34 mouse cellular contexts compared by ENCODE assay signal in the genomic region with DNA sequence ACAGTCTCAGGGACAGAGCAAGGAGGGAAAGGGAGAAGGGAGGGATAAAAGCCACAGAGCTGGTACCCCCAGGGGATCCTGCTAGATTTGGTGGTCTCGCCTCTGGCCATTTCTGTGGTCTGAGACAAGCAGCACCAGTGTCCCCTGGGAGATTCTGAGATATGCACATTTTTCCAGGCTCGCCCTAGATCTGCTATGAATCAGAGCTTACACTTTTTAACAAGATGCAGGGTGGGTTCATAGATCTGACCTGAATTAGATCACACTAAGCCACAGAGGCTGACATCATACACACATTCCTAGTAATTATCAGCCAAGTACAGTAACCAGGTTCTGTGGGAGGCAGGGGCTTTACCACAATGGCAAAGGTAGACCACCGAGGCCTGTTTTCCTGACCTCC. TPM values are rescaled to one million over a fixed set of nuclear protein-coding genes. Genes with fewer than 3 reads are reported as not detected.
DNase-seq lines count a peak whose midpoint lies in the region; ATAC-seq and TF ChIP-seq lines count a peak whose summit lies in the region.
"Had no signal": no experiment of that assay in that cellular context is flagged by ENCODE, and none has a peak within 500 bp of the region (broad histone marks: within the 10 kb centered on the region; RNA-seq: fewer than 3 reads in every experiment).

No protein-coding gene starts in this region.

- no peak for TF ChIP-seq CTCF in thymus, adult 2 months (IDR thresholded peaks at IDR 0.05; ENCODE audit: borderline replicate concordance, control insufficient read depth, extremely low read depth, insufficient read depth, low read length, poor library complexity)

- intact Hi-C loops in heart, postnatal 10 days (cut with DNase I), result no loop called here

- no peak for ATAC-seq in embryonic facial prominence, embryonic 11.5 days (replicated peaks; ENCODE audit: insufficient number of reproducible peaks, low FRiP score, low TSS enrichment, low read depth)
- ATAC-seq in midbrain, embryonic 14.5 days (ENCODE audit: low FRiP score, low TSS enrichment), result no peak
- ATAC-seq in midbrain, embryonic 11.5 days (ENCODE audit: low FRiP score), result no peak
- ATAC-seq in embryonic facial prominence, embryonic 13.5 days (ENCODE audit: insufficient number of reproducible peaks, insufficient read depth, low FRiP score, low TSS enrichment, low read depth), result no peak
- ATAC-seq: activated CD4-positive, CD25-positive, alpha-beta regulatory T cell, adult 4 months; CD4-positive, CD25-positive, alpha-beta regulatory T cell, adult 4 months; forebrain, embryonic 14.5 days; hindbrain, embryonic 16.5 days; intestine, embryonic 16.5 days had no signal

- no peak overlapping the region for H3K27ac ChIP-seq in embryonic facial prominence, embryonic 11.5 days (replicated peaks; ENCODE audit: low read depth, low read length)
- no peak overlapping the region; the same call in 1 of the 2 replicates for H3K27ac ChIP-seq in embryonic facial prominence, embryonic 10.5 days (replicated peaks)
- H3K27ac ChIP-seq in midbrain, embryonic 14.5 days (replicated peaks; ENCODE audit: low read depth, low read length), result no peak overlapping the region; the same call in 1 of the 2 replicates
- H3K27ac ChIP-seq in midbrain, embryonic 11.5 days (ENCODE audit: low read depth, low read length), result no peak overlapping the region
- H3K27ac ChIP-seq in embryonic facial prominence, embryonic 13.5 days, result peak overlapping the region; percentile 81
- no peak overlapping the region for H3K27ac ChIP-seq in thymus, adult 2 months (ENCODE audit: control insufficient read depth, insufficient read depth, low read length)
- H3K27ac ChIP-seq: heart, embryonic 10.5 days; kidney, embryonic 15.5 days; liver, embryonic 14.5 days had no signal

- no peak overlapping the region for H3K9ac ChIP-seq in embryonic facial prominence, embryonic 11.5 days (replicated peaks; ENCODE audit: low read length)
- no peak overlapping the region for H3K9ac ChIP-seq in midbrain, embryonic 14.5 days (replicated peaks; ENCODE audit: low read length)
- no peak overlapping the region for H3K9ac ChIP-seq in midbrain, embryonic 11.5 days (ENCODE audit: low read length)
- no peak overlapping the region for H3K9ac ChIP-seq in embryonic facial prominence, embryonic 13.5 days
- H3K9ac ChIP-seq: kidney, embryonic 15.5 days; liver, embryonic 14.5 days; lung, embryonic 14.5 days had no signal

- no peaks in the 10 kb centered on the region for H3K9me3 ChIP-seq in embryonic facial prominence, embryonic 11.5 days (replicated peaks; ENCODE audit: control insufficient read depth, low read length)
- H3K9me3 ChIP-seq in embryonic facial prominence, embryonic 10.5 days, result no peaks in the 10 kb centered on the region
- no peaks in the 10 kb centered on the region for H3K9me3 ChIP-seq in midbrain, embryonic 14.5 days (ENCODE audit: control insufficient read depth, low read length)
- H3K9me3 ChIP-seq in midbrain, embryonic 11.5 days (ENCODE audit: control insufficient read depth, low read length), result no peaks in the 10 kb centered on the region
- no peaks in the 10 kb centered on the region for H3K9me3 ChIP-seq in embryonic facial prominence, embryonic 13.5 days
- H3K9me3 ChIP-seq: heart, embryonic 10.5 days; kidney, embryonic 15.5 days had no signal

- 67% methylated on average over 3 of the region's 3 CpGs for WGBS in embryonic facial prominence, embryonic 11.5 days
- 76% methylated on average over 3 of the region's 3 CpGs for WGBS in embryonic facial prominence, embryonic 10.5 days
- 81% methylated on average over 3 of the region's 3 CpGs for WGBS in midbrain, embryonic 14.5 days
- WGBS in midbrain, embryonic 11.5 days, result 80% methylated on average over 3 of the region's 3 CpGs
- WGBS in embryonic facial prominence, embryonic 13.5 days, result 40% methylated on average over 3 of the region's 3 CpGs
- WGBS in thymus, adult 2 months, result 94% methylated on average over 3 of the region's 3 CpGs

- no peaks in the 10 kb centered on the region for H3K36me3 ChIP-seq in embryonic facial prominence, embryonic 11.5 days (replicated peaks; ENCODE audit: control insufficient read depth, insufficient read depth, low read depth, low read length)
- peaks cover 15% of the 10 kb centered on the region; the same call in 1 of the 2 replicates for H3K36me3 ChIP-seq in embryonic facial prominence, embryonic 10.5 days (replicated peaks)
- H3K36me3 ChIP-seq in midbrain, embryonic 14.5 days (ENCODE audit: control insufficient read depth, insufficient read depth, low read length), result peaks cover 14% of the 10 kb centered on the region; the same call in 1 of the 2 replicates
- no peaks in the 10 kb centered on the region for H3K36me3 ChIP-seq in midbrain, embryonic 11.5 days (ENCODE audit: control insufficient read depth, insufficient read depth, low read length)
- H3K36me3 ChIP-seq in embryonic facial prominence, embryonic 13.5 days, result peaks cover 26% of the 10 kb centered on the region; the same call in 1 of the 2 replicates
- peaks cover 98% of the 10 kb centered on the region for H3K36me3 ChIP-seq in thymus, adult 2 months (ENCODE audit: control insufficient read depth, insufficient read depth, low read length)

- no peak overlapping the region for H3K4me3 ChIP-seq in embryonic facial prominence, embryonic 11.5 days (ENCODE audit: low read depth, low read length)
- H3K4me3 ChIP-seq in embryonic facial prominence, embryonic 10.5 days, result no peak overlapping the region
- H3K4me3 ChIP-seq in midbrain, embryonic 14.5 days (replicated peaks; ENCODE audit: low read depth, low read length), result no peak overlapping the region
- H3K4me3 ChIP-seq in midbrain, embryonic 11.5 days (ENCODE audit: low read depth, low read length), result no peak overlapping the region
- no peak overlapping the region for H3K4me3 ChIP-seq in embryonic facial prominence, embryonic 13.5 days
- no peak overlapping the region for H3K4me3 ChIP-seq in thymus, adult 2 months (ENCODE audit: control insufficient read depth, insufficient read depth, low read length)
- H3K4me3 ChIP-seq: heart, embryonic 10.5 days; kidney, embryonic 15.5 days had no signal

- TF ChIP-seq POLR2A in thymus, adult 2 months (IDR thresholded peaks at IDR 0.05; ENCODE audit: control insufficient read depth, extremely low read depth, insufficient read depth, low read length, poor library complexity), result no peak

- peak; percentile 15 for DNase-seq in embryonic facial prominence, embryonic 11.5 days (ENCODE audit: low spot score)
- DNase-seq in embryonic facial prominence, embryonic 10.5 days (ENCODE audit: low spot score), result no peak
- DNase-seq in midbrain, embryonic 14.5 days, result peak; percentile 40
- no peak for DNase-seq in midbrain, embryonic 11.5 days (ENCODE audit: low spot score, missing footprints)
- no peak for DNase-seq in yolk sac, embryonic 10.5 days (ENCODE audit: low spot score)
- DNase-seq in heart, postnatal 10 days, result no peak
- no peak for DNase-seq in thymus, adult 2 months
- DNase-seq: adrenal gland, adult 8-10 months; cerebellum, adult 8-10 months; cerebellum, postnatal 36 days; kidney, postnatal 36 days; lung, embryonic 14.5 days; retina, postnatal 1 day; right cerebral cortex, postnatal 4 days; thymus, postnatal 25 days had no signal

- no peaks in the 10 kb centered on the region for H3K27me3 ChIP-seq in embryonic facial prominence, embryonic 11.5 days (ENCODE audit: control insufficient read depth, insufficient read depth, low read length)
- no peaks in the 10 kb centered on the region for H3K27me3 ChIP-seq in embryonic facial prominence, embryonic 10.5 days (replicated peaks; ENCODE audit: low read depth, poor library complexity, severe bottlenecking)
- no peaks in the 10 kb centered on the region for H3K27me3 ChIP-seq in midbrain, embryonic 14.5 days (ENCODE audit: control insufficient read depth, insufficient read depth, low read length)
- H3K27me3 ChIP-seq in midbrain, embryonic 11.5 days (ENCODE audit: control insufficient read depth, insufficient read depth, low read length), result no peaks in the 10 kb centered on the region
- H3K27me3 ChIP-seq in embryonic facial prominence, embryonic 13.5 days, result no peaks in the 10 kb centered on the region
- no peaks in the 10 kb centered on the region for H3K27me3 ChIP-seq in thymus, adult 2 months (ENCODE audit: control insufficient read depth, insufficient read depth, low read length)
- H3K27me3 ChIP-seq: kidney, embryonic 15.5 days had no signal

- H3K4me2 ChIP-seq in embryonic facial prominence, embryonic 11.5 days (ENCODE audit: low read depth, low read length), result no peak overlapping the region
- H3K4me2 ChIP-seq in midbrain, embryonic 14.5 days (ENCODE audit: low read length), result no peak overlapping the region
- no peak overlapping the region for H3K4me2 ChIP-seq in midbrain, embryonic 11.5 days
- H3K4me2 ChIP-seq in embryonic facial prominence, embryonic 13.5 days, result no peak overlapping the region
- H3K4me2 ChIP-seq: kidney, embryonic 15.5 days; lung, embryonic 14.5 days had no signal

- H3K4me1 ChIP-seq in embryonic facial prominence, embryonic 11.5 days (ENCODE audit: control insufficient read depth, insufficient read depth, low read length), result no peaks in the 10 kb centered on the region
- peaks cover 31% of the 10 kb centered on the region for H3K4me1 ChIP-seq in embryonic facial prominence, embryonic 10.5 days
- no peaks in the 10 kb centered on the region for H3K4me1 ChIP-seq in midbrain, embryonic 14.5 days (ENCODE audit: control insufficient read depth, insufficient read depth, low read length)
- no peaks in the 10 kb centered on the region for H3K4me1 ChIP-seq in midbrain, embryonic 11.5 days (ENCODE audit: control insufficient read depth, insufficient read depth, low read length)
- peaks cover 22% of the 10 kb centered on the region for H3K4me1 ChIP-seq in embryonic facial prominence, embryonic 13.5 days
- no peaks in the 10 kb centered on the region for H3K4me1 ChIP-seq in thymus, adult 2 months (replicated peaks; ENCODE audit: control insufficient read depth, insufficient read depth, low read length)
- H3K4me1 ChIP-seq: heart, embryonic 10.5 days had no signal

RNA-seq across cellular contexts. Expression of a gene that starts 18.9 kb away (rescaled TPM):
- polyA plus RNA-seq in embryonic facial prominence, embryonic 11.5 days (2014; fragmentation: Nextera tagmentation; extraction: Ambion mirVana), result 1.4 and 1.5 TPM in 2 replicates
- 3.3 and 3.7 TPM in 2 replicates for polyA plus RNA-seq in embryonic facial prominence, embryonic 10.5 days (2016; fragmentation: Nextera tagmentation; extraction: Ambion mirVana)
- 3.0 TPM in 2 replicates for polyA plus RNA-seq in midbrain, embryonic 14.5 days (2014; fragmentation: Nextera tagmentation; extraction: Ambion mirVana)
- 1.3 and 1.7 TPM in 2 replicates for polyA plus RNA-seq in midbrain, embryonic 11.5 days (2014; fragmentation: Nextera tagmentation; extraction: Ambion mirVana)
- 6.3 and 7.0 TPM in 2 replicates for polyA plus RNA-seq in embryonic facial prominence, embryonic 13.5 days (2015; fragmentation: Nextera tagmentation; extraction: Ambion mirVana)
- 10 to 100 TPM; 10.4 to 12.6 TPM for total RNA-seq in heart, postnatal 10 days (2021)
- 6.8 and 7.9 TPM in 2 replicates for polyA plus RNA-seq in thymus, adult 2 months (2012; rRNA removed)

RNA-seq across cellular contexts. Expression of a gene that starts 27.0 kb away (rescaled TPM):
- not detected in 2 replicates for polyA plus RNA-seq in embryonic facial prominence, embryonic 11.5 days (2014; fragmentation: Nextera tagmentation; extraction: Ambion mirVana)
- not detected in 2 replicates for polyA plus RNA-seq in embryonic facial prominence, embryonic 10.5 days (2016; fragmentation: Nextera tagmentation; extraction: Ambion mirVana)
- polyA plus RNA-seq in midbrain, embryonic 14.5 days (2014; fragmentation: Nextera tagmentation; extraction: Ambion mirVana), result 0.55 TPM in 1 of 2 replicates, not detected in the other
- polyA plus RNA-seq in midbrain, embryonic 11.5 days (2014; fragmentation: Nextera tagmentation; extraction: Ambion mirVana), result not detected in 2 replicates
- polyA plus RNA-seq in embryonic facial prominence, embryonic 13.5 days (2015; fragmentation: Nextera tagmentation; extraction: Ambion mirVana), result not detected in 2 replicates
- not detected for total RNA-seq in heart, postnatal 10 days (2021)
- 0.57 TPM in 1 of 2 replicates, not detected in the other for polyA plus RNA-seq in thymus, adult 2 months (2012; rRNA removed)
- total RNA-seq: adrenal gland, adult 8-10 months; ES-E14; gastrocnemius, adult 8-10 months; granulocyte monocyte progenitor cell, adult 5-6 weeks; hematopoietic stem cell, adult 5-6 weeks; left cerebral cortex, postnatal 14 days; megakaryocyte-erythroid progenitor cell, adult 5-6 weeks had no signal
- polyA plus RNA-seq: activated CD4-positive, CD25-positive, alpha-beta regulatory T cell, adult 4 months; CD4-positive, CD25-positive, alpha-beta regulatory T cell, adult 4 months; heart, embryonic 10.5 days; heart, embryonic 16.5 days; intestine, embryonic 16.5 days; kidney, embryonic 15.5 days; limb, embryonic 14.5 days; liver, embryonic 14.5 days; lung, embryonic 14.5 days; neural tube, embryonic 11.5 days; stomach, embryonic 14.5 days had no signal

RNA-seq across cellular contexts. Expression of a gene that starts 30.0 kb away (rescaled TPM):
- 0.50 and 0.56 TPM in 2 replicates for polyA plus RNA-seq in embryonic facial prominence, embryonic 11.5 days (2014; fragmentation: Nextera tagmentation; extraction: Ambion mirVana)
- polyA plus RNA-seq in embryonic facial prominence, embryonic 10.5 days (2016; fragmentation: Nextera tagmentation; extraction: Ambion mirVana), result 0.64 and 0.71 TPM in 2 replicates
- polyA plus RNA-seq in midbrain, embryonic 14.5 days (2014; fragmentation: Nextera tagmentation; extraction: Ambion mirVana), result 9.8 and 13.0 TPM in 2 replicates
- polyA plus RNA-seq in midbrain, embryonic 11.5 days (2014; fragmentation: Nextera tagmentation; extraction: Ambion mirVana), result 2.7 and 2.9 TPM in 2 replicates
- polyA plus RNA-seq in embryonic facial prominence, embryonic 13.5 days (2015; fragmentation: Nextera tagmentation; extraction: Ambion mirVana), result 0.08 and 0.14 TPM in 2 replicates
- not detected for total RNA-seq in heart, postnatal 10 days (2021)
- polyA plus RNA-seq in thymus, adult 2 months (2012; rRNA removed), result 1.1 and 1.2 TPM in 2 replicates
- total RNA-seq: gastrocnemius, adult 8-10 months; granulocyte monocyte progenitor cell, adult 5-6 weeks; hematopoietic stem cell, adult 5-6 weeks; megakaryocyte-erythroid progenitor cell, adult 5-6 weeks had no signal
- polyA plus RNA-seq: CD4-positive, CD25-positive, alpha-beta regulatory T cell, adult 4 months; heart, embryonic 10.5 days; heart, embryonic 16.5 days; liver, embryonic 14.5 days; lung, embryonic 14.5 days had no signal

RNA-seq across cellular contexts. Expression of a gene that starts 51.7 kb away (rescaled TPM):
- 76.6 and 86.1 TPM in 2 replicates for polyA plus RNA-seq in embryonic facial prominence, embryonic 11.5 days (2014; fragmentation: Nextera tagmentation; extraction: Ambion mirVana)
- 13.0 and 13.1 TPM in 2 replicates for polyA plus RNA-seq in embryonic facial prominence, embryonic 10.5 days (2016; fragmentation: Nextera tagmentation; extraction: Ambion mirVana)
- 86.8 and 156 TPM in 2 replicates for polyA plus RNA-seq in midbrain, embryonic 14.5 days (2014; fragmentation: Nextera tagmentation; extraction: Ambion mirVana)
- 83.6 and 85.0 TPM in 2 replicates for polyA plus RNA-seq in midbrain, embryonic 11.5 days (2014; fragmentation: Nextera tagmentation; extraction: Ambion mirVana)
- polyA plus RNA-seq in embryonic facial prominence, embryonic 13.5 days (2015; fragmentation: Nextera tagmentation; extraction: Ambion mirVana), result 21.0 and 28.5 TPM in 2 replicates
- total RNA-seq in heart, postnatal 10 days (2021), result 10 to 100 TPM; 85.3 to 97.8 TPM
- 290 and 304 TPM in 2 replicates for polyA plus RNA-seq in thymus, adult 2 months (2012; rRNA removed)

Comparison
In these comparisons a context has a peak if more than half of its experiments do, and no peak if none do; other contexts are left out.
1. DNase-seq: peak in embryonic facial prominence, embryonic 11.5 days (single experiment) and midbrain, embryonic 14.5 days (single experiment); none in embryonic facial prominence, embryonic 10.5 days (single experiment), midbrain, embryonic 11.5 days (single experiment), yolk sac, embryonic 10.5 days (single experiment), heart, postnatal 10 days (0 of 2) and thymus, adult 2 months (single experiment).